Mouse (Mus musculus) lung, postnatal 0 days (tissue): ENCODE measurements at regions not wholly inside any gene's neighbourhood (a gene's known extent, or its start where the extent isn't known, plus 50 kb on each side); places are given as distances from the start of the nearest gene placed in this dataset.

Source experiments
- CTCF ChIP-seq: IDR thresholded peaks from 2 replicates; pipeline ENCODE4 v1.5.1; 2016; ENCODE audit warnings: antibody characterized with exemption, mild to moderate bottlenecking
- EP300 ChIP-seq: IDR thresholded peaks from 2 replicates; pipeline ENCODE4 v1.6.1; 2016; ENCODE audit warnings: antibody characterized with exemption, mild to moderate bottlenecking, control low read depth

- no peak for TF ChIP-seq EP300
- no peak for TF ChIP-seq CTCF
Measured at GRCm38 (mm10) chr5:4560370-4561138, 197.3 kb downstream of the Fzd1 start.
